Comparison of ENCODE assay signal across 7 mouse cellular contexts in genomic region chr1:53823687-53824445, GRCm38 (mm10). TPM values are rescaled to one million over a fixed set of nuclear protein-coding genes. Genes with fewer than 3 reads are reported as not detected.
DNase-seq lines count a peak whose midpoint lies in the region; ATAC-seq and TF ChIP-seq lines count a peak whose summit lies in the region.

No protein-coding gene starts in this region.

- peak overlapping the region; percentile 95 for H3K27ac ChIP-seq in bone marrow, adult 2 months (ENCODE audit: control insufficient read depth, insufficient read depth, low read depth, low read length, poor library complexity)
- no peak overlapping the region for H3K27ac ChIP-seq in intestine, postnatal 0 days (ENCODE audit: low read depth, low read length)
- no peak overlapping the region for H3K27ac ChIP-seq in limb, embryonic 11.5 days (replicated peaks; ENCODE audit: low read depth, low read length)
- H3K27ac ChIP-seq in midbrain, embryonic 15.5 days: no peak overlapping the region

- no peak overlapping the region for H3K9ac ChIP-seq in intestine, postnatal 0 days (ENCODE audit: low read depth, low read length)
- no peak overlapping the region for H3K9ac ChIP-seq in limb, embryonic 11.5 days (ENCODE audit: low read length)
- no peak overlapping the region for H3K9ac ChIP-seq in midbrain, embryonic 15.5 days

- H3K4me2 ChIP-seq in intestine, postnatal 0 days (replicated peaks; ENCODE audit: low read depth): peak overlapping the region; percentile 61
- peak overlapping the region; percentile 34; the same call in 1 of the 2 replicates for H3K4me2 ChIP-seq in limb, embryonic 11.5 days (ENCODE audit: low read depth, severe bottlenecking)
- H3K4me2 ChIP-seq in midbrain, embryonic 15.5 days: peak overlapping the region; percentile 31

- H3K27me3 ChIP-seq in G1E (ENCODE audit: insufficient read depth, low read length): peaks cover 4% of the 10 kb centered on the region
- no peaks in the 10 kb centered on the region for H3K27me3 ChIP-seq in intestine, postnatal 0 days (replicated peaks; ENCODE audit: control insufficient read depth, insufficient read depth, low read length)
- H3K27me3 ChIP-seq in limb, embryonic 11.5 days (ENCODE audit: control insufficient read depth, insufficient read depth, low read length): no peaks in the 10 kb centered on the region
- no peaks in the 10 kb centered on the region for H3K27me3 ChIP-seq in midbrain, embryonic 15.5 days (replicated peaks)

- H3K36me3 ChIP-seq in G1E (replicated peaks): no peaks in the 10 kb centered on the region
- no peaks in the 10 kb centered on the region for H3K36me3 ChIP-seq in intestine, postnatal 0 days (ENCODE audit: control insufficient read depth, insufficient read depth)
- H3K36me3 ChIP-seq in limb, embryonic 11.5 days (ENCODE audit: control insufficient read depth, insufficient read depth, low read length): no peaks in the 10 kb centered on the region
- H3K36me3 ChIP-seq in midbrain, embryonic 15.5 days (replicated peaks): no peaks in the 10 kb centered on the region

- TF ChIP-seq POLR2A in bone marrow, adult 2 months (IDR thresholded peaks at IDR 0.05; ENCODE audit: borderline replicate concordance, control insufficient read depth, low read depth, low read length): no peak

- H3K4me3 ChIP-seq in G1E (ENCODE audit: low read depth, low read length): no peak overlapping the region
- H3K4me3 ChIP-seq in bone marrow, adult 2 months (replicated peaks; ENCODE audit: control insufficient read depth, low read depth, low read length): peak overlapping the region; percentile 52
- peak overlapping the region; percentile 29; the same call in 1 of the 2 replicates for H3K4me3 ChIP-seq in intestine, postnatal 0 days (ENCODE audit: low read depth, low read length)
- H3K4me3 ChIP-seq in limb, embryonic 11.5 days (ENCODE audit: low read depth, low read length): no peak overlapping the region
- no peak overlapping the region for H3K4me3 ChIP-seq in midbrain, embryonic 15.5 days

- ATAC-seq in G1E (ENCODE audit: extremely low read depth, insufficient number of reproducible peaks, low FRiP score, poor library complexity, severe bottlenecking): peak; percentile 49
- peak; percentile 86 for ATAC-seq in intestine, postnatal 0 days
- ATAC-seq in limb, embryonic 11.5 days (ENCODE audit: insufficient number of reproducible peaks, low FRiP score, low TSS enrichment, low read depth): peak; percentile 80
- ATAC-seq in midbrain, embryonic 15.5 days (replicated peaks): peak; percentile 95

- no peaks in the 10 kb centered on the region for H3K9me3 ChIP-seq in G1E (replicated peaks)
- H3K9me3 ChIP-seq in intestine, postnatal 0 days (ENCODE audit: control insufficient read depth): no peaks in the 10 kb centered on the region
- H3K9me3 ChIP-seq in limb, embryonic 11.5 days (ENCODE audit: control insufficient read depth, low read length): no peaks in the 10 kb centered on the region
- no peaks in the 10 kb centered on the region for H3K9me3 ChIP-seq in midbrain, embryonic 15.5 days

- H3K4me1 ChIP-seq in G1E (ENCODE audit: insufficient read depth, low read depth, low read length): no peaks in the 10 kb centered on the region
- peaks cover 1% of the 10 kb centered on the region; the same call in 1 of the 2 replicates for H3K4me1 ChIP-seq in bone marrow, adult 2 months (ENCODE audit: control insufficient read depth, insufficient read depth, low read length)
- 0 out of 2 replicates have a peak, but pooled peaks cover 3% of the 10 kb centered on the region for H3K4me1 ChIP-seq in intestine, postnatal 0 days (replicated peaks; ENCODE audit: control insufficient read depth, insufficient read depth, low read length)
- H3K4me1 ChIP-seq in limb, embryonic 11.5 days (ENCODE audit: control insufficient read depth, insufficient read depth, low read length): 0 out of 2 replicates have a peak, but pooled peaks cover 4% of the 10 kb centered on the region
- H3K4me1 ChIP-seq in midbrain, embryonic 15.5 days: peaks cover 12% of the 10 kb centered on the region

- no peak for DNase-seq in G1E (ENCODE audit: low spot score)
- peak; percentile 60 to 74 for DNase-seq in heart, adult 18-20 months
- peak; percentile 61 for DNase-seq in limb, embryonic 11.5 days (ENCODE audit: low spot score)
- peak; percentile 88 to 91 for DNase-seq in spleen, postnatal 36 days (ENCODE audit: low spot score in 2 of 2)

- TF ChIP-seq CTCF in G1E (IDR thresholded peaks at IDR 0.05; ENCODE audit: low read depth, low read length): no peak
- no peak for TF ChIP-seq CTCF in bone marrow, adult 2 months (IDR thresholded peaks at IDR 0.05; ENCODE audit: control insufficient read depth, insufficient read depth, low read length)
- TF ChIP-seq CTCF in intestine, postnatal 0 days (IDR thresholded peaks at IDR 0.05; ENCODE audit: low read depth): no peak

- 3% methylated on average over 10 of the region's 10 CpGs for WGBS in bone marrow, adult 2 months
- WGBS in intestine, postnatal 0 days: 4% methylated on average over 10 of the region's 10 CpGs
- WGBS in limb, embryonic 11.5 days: 6% methylated on average over 10 of the region's 10 CpGs
- 2% methylated on average over 10 of the region's 10 CpGs for WGBS in midbrain, embryonic 15.5 days

RNA-seq across cellular contexts. Expression of gene Stk17b, which starts 38.8 kb away (rescaled TPM):
- total RNA-seq in G1E (2014; fragmentation: Nextera tagmentation): 72.8 and 85.6 TPM in 2 replicates
- total RNA-seq in G1E (2017): 140 and 177 TPM in 2 replicates
- 3.3 and 3.6 TPM in 2 replicates for polyA plus RNA-seq in G1E (2012)
- polyA plus RNA-seq in bone marrow, adult 2 months (2011; ENCODE audit: insufficient read depth, insufficient read length, low replicate concordance, missing spikeins): 19.9 and 33.1 TPM in 2 replicates
- total RNA-seq in heart, adult 18-20 months (2021): 10 to 100 TPM; 12.5 to 17.3 TPM
- 17.1 and 17.8 TPM in 2 replicates for polyA plus RNA-seq in intestine, postnatal 0 days (2015; fragmentation: Nextera tagmentation; extraction: Ambion mirVana)
- polyA plus RNA-seq in limb, embryonic 11.5 days (2014; fragmentation: Nextera tagmentation; extraction: Ambion mirVana): 9.7 and 10.0 TPM in 2 replicates
- 3.4 and 5.3 TPM in 2 replicates for polyA plus RNA-seq in midbrain, embryonic 15.5 days (2015; fragmentation: Nextera tagmentation; extraction: Ambion mirVana)

Comparison
In these comparisons a context has a peak if more than half of its experiments do, and no peak if none do; other contexts are left out.
1. H3K4me3 ChIP-seq: peak in bone marrow, adult 2 months (single experiment) and intestine, postnatal 0 days (single experiment); none in G1E (single experiment), limb, embryonic 11.5 days (single experiment) and midbrain, embryonic 15.5 days (single experiment).
2. Peak in every context shown above with its lines, with median percentiles within 50 percentile points of each other: ATAC-seq and H3K4me2 ChIP-seq.